Mouse (Mus musculus) layer of hippocampus, adult 11-12 months (tissue): ENCODE measurements around the gene Gba2.
"Not testable (repeated sequence)": the region's sequence is repeated elsewhere in the genome, so short reads cannot be mapped to it uniquely, and the experiment has no call there.

Experiments
- DNase-seq: peaks from one replicate; pipeline ENCODE4 v3.0.0; 2022; ENCODE audit warnings: low spot score

Gene Gba2

DNA sequence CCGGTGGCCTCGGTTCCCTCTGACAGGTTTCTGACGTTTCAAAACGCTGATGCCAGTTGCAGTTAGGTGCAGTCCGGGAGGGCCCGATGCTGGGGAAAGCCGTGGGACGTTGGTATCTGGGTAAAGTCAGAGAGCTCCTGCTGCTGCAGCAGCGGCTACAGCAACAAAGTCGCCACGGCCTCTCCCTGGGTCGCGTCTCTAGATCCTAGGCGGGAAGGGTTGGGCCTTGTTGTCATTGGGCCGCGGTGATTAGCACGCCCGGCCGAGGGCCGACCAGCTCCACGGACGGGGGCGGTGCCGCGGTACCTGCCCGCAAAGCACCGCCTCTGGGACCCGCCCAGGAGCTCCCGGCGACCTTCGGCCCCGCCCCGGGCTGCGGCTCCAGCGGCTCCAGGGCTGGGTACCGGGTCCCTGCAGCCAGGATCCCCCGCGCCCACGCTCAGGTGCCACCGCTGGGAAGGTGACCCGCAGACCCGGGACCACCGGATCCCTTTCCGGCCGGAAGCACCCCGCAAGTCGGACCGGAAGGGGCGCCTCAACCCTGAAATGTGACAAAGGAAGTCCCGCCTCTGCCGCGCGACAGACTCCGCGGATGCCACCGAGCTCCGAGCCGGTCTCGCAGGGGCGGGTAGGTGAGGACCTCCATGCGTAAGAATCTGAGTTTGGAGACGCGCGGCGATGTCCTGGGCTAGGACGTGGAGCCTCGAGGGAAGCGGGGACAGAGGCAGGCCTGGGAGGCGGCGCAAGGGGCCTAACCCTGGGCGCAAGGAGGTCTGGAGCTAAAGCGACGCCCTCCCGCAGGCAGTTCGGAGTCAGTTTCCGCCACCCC, at the start of gene Gba2, which contains the start of gene Rgp1:
TSS of gene Gba2 (minus strand) at position 498 of the 829 bp plus-strand sequence.
TSS of gene Rgp1 (plus strand) at position 340 of the 829 bp plus-strand sequence.
- peak; percentile 84 for DNase-seq

DNA sequence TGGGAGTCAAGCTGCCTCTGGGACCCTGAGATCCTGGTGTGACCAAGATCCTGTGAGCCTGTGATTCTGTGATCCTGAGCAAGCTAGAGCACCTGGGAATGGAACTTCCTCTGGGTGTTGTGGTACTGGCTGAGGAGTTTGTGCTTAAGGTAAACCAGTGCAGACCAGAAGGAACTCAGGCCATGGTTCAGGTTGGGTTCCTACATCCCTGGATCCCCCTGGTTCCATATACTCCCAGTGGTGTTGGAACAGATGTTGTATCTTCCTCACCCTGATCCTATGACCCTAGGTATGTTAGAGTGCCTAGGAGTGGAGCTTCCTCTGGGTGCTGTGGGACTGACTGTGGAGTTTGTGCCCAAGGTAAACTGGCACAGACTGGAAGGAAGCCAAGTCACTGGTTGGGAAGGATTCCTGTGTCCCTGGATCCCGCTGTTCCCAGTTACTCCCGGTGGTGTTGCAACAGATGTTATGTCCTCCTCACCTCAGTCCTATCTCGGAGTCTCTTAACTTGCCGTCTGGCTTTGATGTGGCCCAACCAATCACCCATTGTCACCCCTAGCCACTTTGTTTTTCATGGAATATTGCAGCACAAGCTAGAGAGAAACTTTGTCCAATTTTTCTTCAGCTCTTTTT, 41.6 kb upstream of the Gba2 start:
- DNase-seq, result no peak

DNA sequence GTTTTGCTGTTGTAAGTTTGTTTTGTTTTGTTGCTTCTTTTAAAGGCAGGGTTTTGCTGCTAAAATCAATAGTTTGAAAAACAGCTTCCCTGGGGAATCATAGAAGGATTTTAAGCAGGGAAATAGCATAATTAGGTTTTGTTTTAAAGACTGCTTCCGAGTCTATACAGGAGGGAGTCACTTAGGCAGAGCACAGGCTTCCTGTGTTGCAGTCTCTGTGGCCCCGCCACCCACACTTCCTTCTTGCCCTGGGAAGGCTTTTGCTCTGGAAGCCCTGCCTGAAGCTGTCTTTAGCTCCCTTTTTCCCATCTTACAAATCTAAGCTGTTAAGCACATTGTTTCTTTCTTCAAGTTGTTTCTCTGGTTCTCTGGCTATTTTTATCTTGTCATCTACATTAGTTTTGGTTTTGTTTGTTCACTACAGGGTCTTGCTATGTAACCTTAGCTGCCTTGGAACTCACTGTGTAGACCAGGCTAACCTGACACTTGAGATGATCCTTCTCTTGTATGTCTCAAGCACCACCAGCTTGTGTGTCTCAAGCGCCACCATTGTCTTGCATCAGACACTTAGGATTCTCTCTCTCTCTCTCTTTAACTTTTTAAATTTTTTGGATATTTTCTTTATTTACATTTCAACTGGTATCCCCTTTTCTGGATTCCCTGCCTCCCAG, 34.5 kb upstream of the Gba2 start:
- DNase-seq, result no peak

DNA sequence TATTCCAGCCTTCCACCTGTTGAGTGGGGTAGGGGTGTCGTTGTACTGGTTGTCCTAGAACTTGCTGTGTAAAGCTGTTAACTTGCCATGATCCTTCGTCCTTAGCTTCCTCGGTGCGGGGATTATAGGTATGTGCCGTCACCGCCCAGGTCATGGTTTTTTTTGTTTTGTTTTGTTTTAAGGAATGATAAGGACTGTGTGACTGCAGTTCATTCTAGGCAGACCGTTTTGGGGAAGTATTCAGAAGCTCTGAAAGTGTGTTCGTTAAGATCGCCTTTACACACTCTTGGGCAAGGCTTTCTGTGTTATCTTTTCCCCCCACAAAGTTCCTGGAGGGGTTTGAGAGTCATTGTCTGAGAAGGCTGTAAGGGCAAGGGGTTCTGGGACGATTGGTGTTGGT, 33.9 kb upstream of the Gba2 start:
- DNase-seq, result no peak

DNA sequence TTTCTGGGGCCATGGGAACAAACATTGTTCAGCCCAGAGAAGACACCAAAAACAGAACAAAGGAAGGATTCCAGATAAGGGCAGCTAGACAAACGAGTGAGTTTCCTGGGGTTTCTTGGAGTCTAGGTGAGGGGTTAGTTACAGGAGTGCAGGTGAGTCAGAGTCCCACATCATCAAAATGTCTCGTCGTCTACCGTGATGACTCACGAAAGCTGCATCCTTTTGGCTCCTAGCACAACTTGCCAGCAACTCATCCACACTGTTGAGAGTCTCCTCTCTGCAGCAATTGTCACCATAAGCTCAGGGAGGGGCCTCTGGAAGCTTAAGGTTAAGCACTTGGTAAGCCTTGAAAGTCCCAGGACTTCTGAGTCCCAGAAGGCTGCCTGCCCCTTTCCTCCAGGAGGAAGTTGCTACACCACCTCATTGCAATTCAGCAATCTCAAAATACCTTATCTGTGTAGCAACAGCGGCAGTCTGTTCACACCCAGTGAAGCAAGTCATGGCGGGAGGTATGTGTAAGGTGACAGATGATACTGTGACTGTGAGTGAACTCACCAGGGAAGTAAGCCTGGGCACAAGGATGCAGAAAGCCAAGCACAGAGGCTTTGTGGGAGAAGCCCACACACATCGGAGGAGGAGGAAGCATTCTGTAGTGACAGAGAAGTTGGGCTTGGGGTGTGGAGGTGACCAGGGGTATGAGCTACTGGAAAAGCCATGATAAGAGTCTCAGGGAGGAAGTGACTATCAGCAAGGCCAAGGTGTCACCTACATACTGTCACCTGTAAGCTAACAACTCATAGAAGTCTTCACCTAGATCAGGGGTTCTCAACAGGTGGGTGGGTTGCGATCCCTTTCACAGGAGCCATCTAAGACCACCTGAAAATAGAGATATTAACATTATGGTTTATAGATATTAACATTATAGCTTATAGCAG, 26.3 kb upstream of the Gba2 start:
- no peak for DNase-seq

DNA sequence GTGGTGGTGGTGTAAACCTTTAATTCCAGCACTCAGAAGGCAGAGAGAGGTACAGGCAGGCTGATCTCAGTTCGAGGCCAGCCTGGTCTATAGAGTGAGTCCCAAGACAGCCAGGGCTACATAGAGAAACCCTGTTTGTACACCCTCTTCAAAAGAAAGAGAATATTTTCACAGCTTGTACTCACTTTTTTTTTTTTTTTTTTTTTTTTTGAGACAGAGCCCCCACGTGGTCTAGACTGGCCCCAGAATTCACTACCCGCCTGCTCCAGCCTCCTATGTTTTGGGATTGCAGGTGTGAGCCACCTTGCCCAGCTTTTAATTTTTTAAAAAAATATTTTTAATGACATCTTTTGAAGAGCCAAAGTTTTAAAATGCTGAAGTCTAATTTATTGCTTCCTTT, 25.4 kb upstream of the Gba2 start:
- DNase-seq, result no peak

DNA sequence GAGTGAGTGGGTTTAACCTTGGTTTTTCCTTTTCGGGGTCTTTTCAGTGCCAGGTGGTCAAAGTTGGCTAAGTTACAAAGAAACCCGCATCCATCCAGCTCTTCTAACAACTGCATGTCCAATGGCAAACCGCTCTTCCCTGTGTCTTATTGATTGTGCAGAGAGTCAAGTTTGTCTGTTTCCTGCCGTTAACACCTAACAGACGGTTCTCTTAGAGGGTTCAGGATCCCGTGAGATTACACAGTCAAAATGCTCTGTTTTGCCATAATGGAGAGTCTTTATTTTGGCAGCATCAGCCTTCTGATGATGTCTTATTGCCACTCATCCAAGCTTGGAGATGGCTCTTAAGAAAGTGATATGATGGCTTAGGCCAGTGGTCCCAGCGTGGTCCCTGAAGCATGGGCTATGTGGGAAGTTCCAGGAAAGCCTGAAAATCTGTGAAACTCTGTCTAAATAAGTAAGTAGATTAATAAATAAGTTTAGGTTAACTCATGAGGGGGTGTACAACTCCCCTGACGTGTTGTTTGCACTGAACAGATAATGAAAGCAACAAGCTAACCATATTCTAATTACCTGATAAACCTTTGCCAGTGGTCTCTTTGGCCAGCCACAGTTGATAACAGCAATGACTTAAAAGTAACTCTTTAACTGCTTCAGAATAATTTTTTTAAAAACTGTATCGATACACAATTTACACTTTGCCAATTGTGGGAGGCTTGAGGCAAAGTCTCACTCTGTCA, 21.7 kb upstream of the Gba2 start:
- DNase-seq, result no peak

DNA sequence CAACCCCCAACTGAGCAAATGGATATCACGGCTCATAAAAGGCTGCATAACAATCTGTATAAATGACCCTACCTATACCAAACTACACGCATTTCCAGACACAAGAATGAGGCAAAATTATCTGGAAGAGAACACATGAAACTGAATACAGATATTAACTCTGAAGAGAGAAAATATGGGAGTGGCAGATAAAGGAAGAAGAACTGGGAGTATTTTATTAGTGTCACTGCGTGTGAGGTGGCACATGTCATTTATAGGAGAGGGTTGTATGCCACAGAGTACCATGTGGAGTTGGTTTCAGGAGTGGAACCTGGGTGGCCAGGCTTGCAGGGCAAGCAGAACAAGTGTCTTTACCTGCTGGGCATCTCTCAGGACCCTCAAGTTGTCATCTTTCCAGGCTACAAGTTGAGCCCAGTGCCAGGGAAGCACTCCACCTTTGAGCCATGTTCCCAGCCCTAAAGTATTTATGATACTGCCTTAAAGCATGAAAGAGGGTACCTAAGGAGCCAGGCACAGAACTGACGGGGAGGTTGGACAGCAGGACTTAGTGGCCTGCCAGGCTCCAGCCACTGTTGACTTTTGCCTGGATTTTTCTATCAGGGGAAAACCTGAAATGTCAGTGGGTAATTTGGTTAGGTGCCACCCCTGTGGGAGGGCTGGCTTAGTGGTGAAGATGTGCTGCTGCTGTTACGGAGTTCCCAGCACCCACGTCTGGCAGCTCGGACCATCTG, 20.1 kb upstream of the Gba2 start:
- no peak for DNase-seq

DNA sequence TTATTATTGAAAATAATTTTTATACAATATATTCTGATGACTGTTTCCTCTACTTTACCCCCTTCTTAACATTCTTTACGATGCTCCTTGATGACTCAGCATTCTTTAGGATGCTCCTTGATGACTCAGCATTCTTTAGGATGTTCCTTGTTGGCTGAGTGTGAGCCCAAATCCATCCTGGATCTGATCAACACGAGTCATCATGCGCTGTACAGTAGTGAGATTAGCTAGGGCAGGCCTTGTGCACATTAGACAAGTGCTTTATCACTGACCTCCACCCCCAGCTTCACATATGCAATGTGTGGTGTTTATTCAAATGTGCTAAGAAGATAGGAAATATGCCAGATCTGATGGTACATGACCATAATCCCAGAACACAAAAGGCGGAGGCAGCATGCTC, 19.5 kb upstream of the Gba2 start:
- no peak for DNase-seq

DNA sequence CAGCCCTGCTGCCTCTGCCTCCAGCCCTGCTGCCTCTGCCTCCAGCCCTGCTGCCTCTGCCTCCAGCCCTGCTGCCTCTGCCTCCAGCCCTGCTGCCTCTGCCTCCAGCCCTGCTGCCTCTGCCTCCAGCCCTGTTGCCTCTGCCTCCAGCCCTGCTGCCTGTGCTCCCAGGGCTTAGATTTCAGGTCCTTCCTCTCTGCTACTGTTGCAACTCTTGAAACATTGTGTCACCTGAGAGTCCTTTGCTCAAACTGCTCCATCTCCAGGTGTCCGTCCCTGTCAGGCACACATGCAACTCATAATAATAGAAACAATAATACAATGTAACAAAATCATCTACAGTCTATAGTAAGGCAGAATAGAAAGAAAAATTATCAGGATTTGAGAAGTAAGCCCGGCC, 17.9 kb upstream of the Gba2 start:
- DNase-seq, result not testable (repeated sequence)

DNA sequence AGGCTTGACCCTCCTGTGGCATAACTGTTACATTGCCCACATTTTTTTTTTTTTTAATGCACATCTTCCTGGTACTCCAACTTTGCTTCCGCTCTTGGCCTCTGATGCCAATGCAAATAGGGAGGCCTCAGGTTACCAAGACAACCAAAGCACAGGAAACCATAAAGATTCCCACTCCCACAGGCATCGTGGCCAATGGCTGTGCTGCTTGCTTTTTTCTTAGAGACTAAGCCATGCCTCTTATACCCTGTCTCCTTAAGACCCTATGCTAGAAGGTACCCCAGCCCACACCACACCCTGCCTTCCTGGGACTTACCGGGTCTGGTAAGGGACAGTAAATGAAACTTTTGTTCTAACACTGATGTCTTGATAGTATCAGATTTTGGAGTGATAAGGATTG, 14.8 kb upstream of the Gba2 start:
- no peak for DNase-seq

DNA sequence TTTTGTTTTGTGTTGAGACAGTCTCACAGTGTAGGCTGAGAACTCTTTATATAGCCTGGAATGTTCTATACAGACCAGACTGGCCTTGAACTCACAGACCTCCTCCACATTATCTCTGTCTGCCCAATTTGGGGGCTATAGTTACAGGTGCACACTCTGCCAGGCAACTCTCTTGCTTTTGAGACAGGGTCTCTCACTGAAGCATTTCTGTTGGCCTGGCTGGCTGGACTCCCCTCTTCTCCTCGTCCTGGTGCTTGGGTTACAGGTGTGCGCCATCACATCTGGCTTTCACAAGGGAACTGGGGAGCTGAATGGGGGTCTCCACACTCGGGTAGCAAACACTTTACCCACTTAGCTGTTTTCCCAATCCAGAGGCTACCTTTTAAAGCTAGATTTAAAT, 13.3 kb upstream of the Gba2 start:
- no peak for DNase-seq

DNA sequence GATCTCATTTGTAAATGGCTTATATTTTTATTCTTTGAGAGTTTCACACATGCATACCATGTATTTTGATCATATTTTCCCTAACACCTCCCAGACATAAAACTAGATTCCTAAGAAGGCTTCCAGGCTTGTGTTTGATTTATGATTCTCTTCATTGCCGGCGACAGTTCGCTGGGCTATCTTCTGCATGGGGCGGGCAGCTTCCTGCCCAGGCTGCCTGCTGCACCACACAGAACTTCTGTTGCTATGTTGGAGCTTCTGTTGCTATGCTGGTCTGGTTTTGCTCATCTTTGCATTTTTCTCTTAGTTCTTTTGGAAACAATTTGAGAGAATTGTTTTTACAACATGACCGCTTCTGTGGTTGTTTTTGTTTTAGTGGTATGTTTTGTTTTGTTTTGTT, 12.9 kb upstream of the Gba2 start:
- no peak for DNase-seq

DNA sequence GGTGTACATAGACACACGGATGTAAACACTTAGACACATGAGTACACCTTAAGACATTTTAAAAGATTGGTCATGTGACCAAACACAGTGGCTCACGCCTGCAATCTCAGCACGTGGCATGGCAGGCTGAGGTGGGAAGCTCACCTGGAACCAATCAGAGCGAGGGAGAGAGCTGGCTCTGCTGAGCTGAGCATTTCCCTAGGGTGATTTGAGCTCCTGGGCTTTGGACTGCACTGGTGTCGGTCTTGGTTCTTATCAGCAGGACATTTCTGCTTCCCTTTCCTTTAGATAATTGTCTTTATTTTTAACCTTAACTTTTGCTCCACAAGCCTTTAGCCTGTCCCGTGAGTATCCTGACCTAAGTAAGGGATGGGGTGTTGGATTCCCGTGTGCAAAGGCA, 9.0 kb upstream of the Gba2 start:
- DNase-seq, result no peak

DNA sequence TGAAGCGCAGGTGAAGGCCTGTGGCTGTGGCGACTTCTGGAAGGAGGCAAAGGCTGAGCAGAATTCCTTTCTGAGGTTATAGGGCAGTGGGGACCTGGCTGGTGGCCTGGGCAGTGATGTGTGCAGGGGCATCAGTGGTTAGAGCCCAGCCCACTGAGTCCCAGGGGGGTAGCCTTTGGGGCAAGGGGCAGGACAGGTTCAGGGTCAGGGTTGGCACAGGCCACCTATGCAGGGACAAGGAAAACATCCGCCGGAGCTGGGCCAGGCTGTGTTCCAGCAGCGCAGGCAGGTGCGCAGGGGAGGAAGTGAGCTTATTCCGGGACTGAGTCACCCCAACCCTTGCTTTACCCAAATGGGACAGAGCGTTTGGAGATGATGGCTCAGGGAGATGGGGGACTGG, 7.7 kb upstream of the Gba2 start:
- no peak for DNase-seq

DNA sequence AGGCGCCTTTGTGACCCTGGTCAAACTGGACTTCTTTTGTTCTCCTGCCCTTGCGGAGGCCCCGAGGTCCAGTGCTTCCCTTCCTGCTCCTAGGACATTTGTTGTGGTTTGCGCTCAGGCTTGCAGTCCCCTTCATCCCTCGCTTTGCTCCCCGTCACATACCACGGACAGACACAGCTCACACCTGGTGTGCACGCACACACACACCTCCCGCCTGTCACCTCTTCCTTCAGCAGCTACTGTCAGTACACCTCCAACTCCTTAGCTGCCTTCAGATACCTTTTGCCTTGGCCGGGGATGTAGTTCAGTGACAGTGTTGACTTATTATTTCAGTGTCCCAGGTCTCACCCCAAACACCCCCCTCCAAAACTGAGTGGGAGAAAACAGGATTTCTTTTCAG, 7.0 kb upstream of the Gba2 start:
- DNase-seq, result no peak

DNA sequence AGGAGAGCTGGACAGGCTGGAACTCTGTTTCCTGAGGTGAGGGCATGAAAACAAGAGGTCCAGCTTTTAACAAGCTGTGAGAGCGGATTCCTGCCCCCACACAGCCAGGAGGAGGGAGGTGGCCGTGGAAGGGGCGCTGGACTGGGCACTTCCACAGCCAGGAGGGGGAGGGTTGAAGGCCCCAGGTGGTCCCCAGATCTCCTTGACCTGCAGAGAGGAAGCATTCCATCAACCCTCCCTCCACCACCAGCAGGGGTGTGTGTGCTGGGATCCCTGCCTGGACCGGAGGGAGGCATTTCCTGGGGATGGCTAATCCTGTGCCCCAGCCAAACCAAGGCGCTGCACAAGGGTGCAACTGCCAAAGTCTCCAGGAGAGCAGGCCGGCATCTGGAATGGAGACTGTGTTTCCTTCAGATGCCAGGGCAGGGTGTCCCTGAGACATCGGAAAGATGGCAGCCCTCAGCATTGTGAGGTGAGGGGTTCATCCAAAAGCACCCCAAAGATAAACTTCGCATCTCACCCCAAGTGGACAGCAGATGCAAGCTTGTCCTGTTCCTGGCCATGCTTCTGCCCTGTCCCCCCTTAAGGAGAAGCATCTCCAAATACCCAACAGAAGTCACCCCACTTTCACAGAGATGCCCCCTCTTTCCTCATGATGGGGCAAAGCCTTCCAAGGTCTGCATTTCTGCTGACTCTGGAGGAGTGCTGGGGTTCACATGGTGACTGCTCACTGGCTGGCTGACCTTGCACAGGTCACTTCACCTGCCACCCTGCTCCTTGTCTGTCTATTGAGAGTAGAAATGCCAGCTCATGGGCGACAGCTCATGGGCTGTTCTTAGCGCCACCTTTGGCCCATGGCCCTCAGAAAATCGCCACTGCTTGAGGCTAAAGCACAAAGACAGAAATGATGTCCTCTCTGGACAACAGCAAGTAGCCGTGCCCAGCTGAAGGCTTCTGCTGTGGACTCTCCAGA, 6.1 kb upstream of the Gba2 start, which contains the start of gene Msmp:
TSS of gene Msmp (minus strand) at position 51 of the 973 bp plus-strand sequence.
- DNase-seq, result no peak

DNA sequence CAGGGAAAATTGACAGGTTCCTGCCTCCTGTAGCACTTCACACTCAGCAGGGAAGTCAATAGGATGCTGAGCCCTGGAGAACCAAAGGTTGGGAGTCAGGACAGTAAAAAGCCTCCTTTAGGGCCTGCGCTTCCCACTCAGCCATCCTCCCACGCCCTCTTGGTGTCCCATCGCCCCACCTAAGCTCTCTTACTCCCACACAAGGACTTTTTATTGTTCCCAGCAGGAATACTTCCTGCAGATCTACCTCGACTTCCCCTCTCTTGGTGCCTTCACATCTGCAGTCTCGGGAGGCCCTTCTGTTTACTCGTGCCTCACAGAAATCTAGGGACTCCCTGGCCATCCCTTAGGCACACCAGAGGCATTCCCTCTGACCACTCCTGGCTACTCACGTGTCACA, 4.7 kb upstream of the Gba2 start:
- no peak for DNase-seq

DNA sequence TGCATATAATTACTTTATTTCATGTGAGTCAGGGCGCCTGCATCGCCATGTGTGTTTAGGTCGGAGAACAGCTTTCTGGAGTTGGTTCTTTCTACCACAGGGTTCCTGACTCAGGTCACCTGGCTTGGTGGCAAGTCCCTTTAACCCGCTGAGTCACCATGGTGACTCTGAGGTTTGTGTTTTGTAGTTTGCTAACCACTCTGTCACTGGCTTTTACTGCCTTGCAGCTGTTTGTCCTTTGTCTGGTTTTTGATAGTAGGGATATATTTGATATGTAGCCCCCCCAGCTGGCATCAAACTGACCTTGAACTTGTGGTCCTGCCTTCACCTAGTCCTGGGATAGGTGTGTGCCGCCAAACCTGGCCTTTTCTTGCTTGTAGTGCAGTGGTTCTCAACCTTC, 3.6 kb upstream of the Gba2 start:
- no peak for DNase-seq
